Mouse (Mus musculus): ENCODE measurements around the gene Dcdc2c. TPM values are rescaled to one million over a fixed set of nuclear protein-coding genes. Genes with fewer than 3 reads are reported as not detected.

Dcdc2c gene
- not detected in 2 replicates for polyA plus RNA-seq (2012; rRNA removed)

DNA sequence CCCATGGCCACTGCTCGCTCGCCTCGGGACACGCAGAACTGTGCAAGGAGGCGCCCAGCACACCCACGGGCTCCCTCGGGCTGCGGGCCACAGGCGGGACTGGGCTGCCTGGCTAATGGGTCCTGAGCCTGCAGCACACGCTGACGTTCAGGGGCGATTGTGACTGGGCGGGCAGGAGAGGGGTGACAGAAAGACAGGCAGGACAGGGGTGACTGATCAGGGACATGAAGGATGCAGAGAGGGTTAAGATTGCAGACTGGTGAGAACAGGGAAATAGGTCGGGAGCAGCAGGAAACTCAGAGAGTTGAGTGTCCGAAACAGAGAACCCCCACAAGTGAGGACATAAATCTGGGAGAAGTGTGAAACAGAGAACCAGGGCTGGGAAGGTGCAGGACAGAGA is at the start of gene Dcdc2c:
TSS of gene Dcdc2c (minus strand) at position 101 of the 400 bp plus-strand sequence.

DNA sequence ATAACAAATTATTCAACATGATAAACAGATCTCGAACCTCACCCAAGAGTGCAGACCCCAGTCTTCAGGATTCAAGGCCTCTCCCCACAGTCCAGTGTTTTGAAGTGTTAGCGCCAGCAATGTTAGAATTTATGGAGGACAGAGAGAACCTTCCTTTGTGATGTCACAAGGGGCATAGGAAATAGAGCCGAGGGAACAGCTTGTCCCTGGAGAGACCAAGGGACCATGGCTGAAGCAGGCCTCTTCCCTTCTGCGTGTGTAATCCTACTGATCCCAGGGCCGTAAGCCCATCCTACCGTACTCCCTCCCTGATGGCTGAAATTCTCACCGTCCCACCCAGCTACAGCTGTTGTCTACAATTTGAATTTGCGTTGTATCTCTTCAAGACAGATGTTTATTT is 30.2 kb upstream of the Dcdc2c start, which contains the start of gene Allc:
TSS of gene Allc (minus strand) at position 101 of the 400 bp plus-strand sequence.

Other genes with a start within 250 kb of the Dcdc2c start
- not detected in 2 replicates for gene Allc, start 30.1 kb upstream of the Dcdc2c start, polyA plus RNA-seq (2012; rRNA removed)
- gene Colec11, start 71.0 kb upstream of the Dcdc2c start, polyA plus RNA-seq (2012; rRNA removed), result 18.5 and 20.9 TPM in 2 replicates
- gene Rps7, start 83.6 kb upstream of the Dcdc2c start, polyA plus RNA-seq (2012; rRNA removed), result 570 and 610 TPM in 2 replicates
- gene Rnaseh1, start 97.2 kb upstream of the Dcdc2c start, polyA plus RNA-seq (2012; rRNA removed), result 8.8 and 9.0 TPM in 2 replicates
- 32.8 and 32.9 TPM in 2 replicates for gene Adi1, start 122.8 kb upstream of the Dcdc2c start, polyA plus RNA-seq (2012; rRNA removed)
- gene Trappc12, start 198.1 kb upstream of the Dcdc2c start, polyA plus RNA-seq (2012; rRNA removed), result 10.5 and 10.6 TPM in 2 replicates
- gene Eipr1, start 199.4 kb upstream of the Dcdc2c start, polyA plus RNA-seq (2012; rRNA removed), result 9.5 and 10.1 TPM in 2 replicates